Mouse (Mus musculus) hindbrain, embryonic 15.5 days (tissue): ENCODE measurements at regions not wholly inside any gene's neighbourhood (a gene's known extent, or its start where the extent isn't known, plus 50 kb on each side); places are given as distances from the start of the nearest gene placed in this dataset.

Experiments
- ATAC-seq: fragments of 200-750 bp; cut with Nextera tagmentation; 2 replicates; pipeline ENCODE4 v1.8.0; 2017; ENCODE audit warnings: low read depth, moderate number of reproducible peaks, moderate TSS enrichment; ENCODE audit not compliant: low FRiP score
- H3K27ac ChIP-seq: fragments of 300-500 bp; sonication (generic); replicated peaks from 2 replicates; pipeline ENCODE4 v1.5.1; 2015; ENCODE audit warnings: mild to moderate bottlenecking, inconsistent platforms
- H3K27me3 ChIP-seq: fragments of 300-500 bp; sonication (generic); 2 replicates; pipeline ENCODE4 v1.6.1; 2015; ENCODE audit warnings: control low read depth, inconsistent platforms
- H3K36me3 ChIP-seq: fragments of 300-500 bp; sonication (generic); 2 replicates; pipeline ENCODE4 v1.6.1; 2015; ENCODE audit warnings: control low read depth, inconsistent platforms
- H3K4me1 ChIP-seq: fragments of 300-500 bp; sonication (generic); replicated peaks from 2 replicates; pipeline ENCODE4 v1.6.1; 2015; ENCODE audit warnings: control low read depth, inconsistent platforms
- H3K4me2 ChIP-seq: fragments of 300-500 bp; sonication (generic); 2 replicates; pipeline ENCODE4 v1.6.1; 2015; ENCODE audit warnings: moderate library complexity, mild to moderate bottlenecking, inconsistent platforms
- H3K4me3 ChIP-seq: fragments of 300-500 bp; sonication (generic); 2 replicates; pipeline ENCODE4 v1.5.1; 2015; ENCODE audit warnings: mild to moderate bottlenecking, inconsistent platforms
- H3K9ac ChIP-seq: fragments of 300-500 bp; sonication (generic); 2 replicates; pipeline ENCODE4 v1.6.1; 2015; ENCODE audit warnings: inconsistent platforms
- H3K9me3 ChIP-seq: fragments of 300-500 bp; sonication (generic); 2 replicates; pipeline ENCODE4 v1.6.1; 2016; ENCODE audit warnings: control low read depth, inconsistent platforms
- WGBS: fragments of 180-500 bp; shearing (Covaris S2); methylation state at CpG from one replicate; pipeline ENCODE4 v1.1.7; 2015; 5-methylcytosine and 5-hydroxymethylcytosine counted together

- Histone ChIP-seq H3K9me3 (no peaks in the 10 kb centered on the region), H3K4me1 (0 out of 2 replicates have a peak, but pooled peaks cover 3% of the 10 kb centered on the region), H3K4me2 (no peak overlapping the region), H3K36me3 (no peaks in the 10 kb centered on the region), H3K27me3 (no peaks in the 10 kb centered on the region), H3K27ac (no peak overlapping the region), H3K9ac (no peak overlapping the region), H3K4me3 (no peak overlapping the region)
- ATAC-seq = no peak
- 61% methylated on average over 1 of the region's 1 CpGs for WGBS
These were observed 55.7 kb downstream of the Plk2 start for GRCm38 (mm10) chr13:110450526-110450925.

GRCm38 (mm10) chr13:110452009-110452525, 57.2 kb downstream of the Plk2 start:
- no peak overlapping the region for H3K4me2 ChIP-seq
- H3K9ac ChIP-seq = no peak overlapping the region
- H3K27ac ChIP-seq = no peak overlapping the region
- H3K27me3 ChIP-seq = no peaks in the 10 kb centered on the region
- no peaks in the 10 kb centered on the region for H3K9me3 ChIP-seq
- H3K4me1 ChIP-seq = 0 out of 2 replicates have a peak, but pooled peaks cover 3% of the 10 kb centered on the region
- WGBS = 63% methylated on average over 6 of the region's 6 CpGs
- no peak for ATAC-seq
- H3K36me3 ChIP-seq = no peaks in the 10 kb centered on the region
- H3K4me3 ChIP-seq = no peak overlapping the region

GRCm38 (mm10) chr13:110455085-110455484, 60.2 kb downstream of the Plk2 start:
- no peaks in the 10 kb centered on the region for H3K36me3 ChIP-seq
- 46% methylated on average over 4 of the region's 4 CpGs for WGBS
- no peak overlapping the region for H3K4me3 ChIP-seq
- no peaks in the 10 kb centered on the region for H3K27me3 ChIP-seq
- H3K9me3 ChIP-seq = no peaks in the 10 kb centered on the region
- no peak overlapping the region for H3K9ac ChIP-seq
- 0 out of 2 replicates have a peak, but pooled peaks cover 3% of the 10 kb centered on the region for H3K4me1 ChIP-seq
- ATAC-seq = no peak
- H3K4me2 ChIP-seq = no peak overlapping the region
- peak overlapping the region; percentile 10 for H3K27ac ChIP-seq

- Histone ChIP-seq H3K4me3 (no peak overlapping the region), H3K27me3 (no peaks in the 10 kb centered on the region), H3K4me2 (no peak overlapping the region), H3K4me1 (0 out of 2 replicates have a peak, but pooled peaks cover 3% of the 10 kb centered on the region), H3K9ac (no peak overlapping the region), H3K36me3 (no peaks in the 10 kb centered on the region), H3K27ac (peak overlapping the region; percentile 10; the same call in 1 of the 2 replicates), H3K9me3 (no peaks in the 10 kb centered on the region)
- no peak for ATAC-seq
- 79% methylated on average over 5 of the region's 5 CpGs for WGBS
These were observed 60.8 kb downstream of the Plk2 start for GRCm38 (mm10) chr13:110455569-110456196.

- Histone ChIP-seq H3K4me1 (0 out of 2 replicates have a peak, but pooled peaks cover 3% of the 10 kb centered on the region), H3K27me3 (no peaks in the 10 kb centered on the region), H3K27ac (no peak overlapping the region), H3K36me3 (no peaks in the 10 kb centered on the region), H3K9ac (no peak overlapping the region), H3K9me3 (no peaks in the 10 kb centered on the region), H3K4me3 (no peak overlapping the region), H3K4me2 (no peak overlapping the region)
- WGBS = 67% methylated on average over 4 of the region's 4 CpGs
- ATAC-seq = no peak
These were observed 63.9 kb downstream of the Plk2 start for GRCm38 (mm10) chr13:110458701-110459100.

- H3K4me2 ChIP-seq = no peak overlapping the region
- ATAC-seq = no peak
- H3K4me3 ChIP-seq = no peak overlapping the region
- H3K9me3 ChIP-seq = no peaks in the 10 kb centered on the region
- no peak overlapping the region for H3K27ac ChIP-seq
- no peaks in the 10 kb centered on the region for H3K27me3 ChIP-seq
- 54% methylated on average over 13 of the region's 13 CpGs for WGBS
- no peaks in the 10 kb centered on the region for H3K4me1 ChIP-seq
- H3K9ac ChIP-seq = no peak overlapping the region
- no peaks in the 10 kb centered on the region for H3K36me3 ChIP-seq
These were observed 66.7 kb downstream of the Plk2 start for GRCm38 (mm10) chr13:110461581-110461980.

- no peak for ATAC-seq
- no peaks in the 10 kb centered on the region for H3K36me3 ChIP-seq
- no peaks in the 10 kb centered on the region for H3K4me1 ChIP-seq
- H3K4me2 ChIP-seq = no peak overlapping the region
- no peak overlapping the region for H3K4me3 ChIP-seq
- no peaks in the 10 kb centered on the region for H3K9me3 ChIP-seq
- H3K9ac ChIP-seq = no peak overlapping the region
- WGBS = 74% methylated on average over 4 of the region's 4 CpGs
- no peak overlapping the region for H3K27ac ChIP-seq
- H3K27me3 ChIP-seq = no peaks in the 10 kb centered on the region
These were observed 76.7 kb downstream of the Plk2 start for GRCm38 (mm10) chr13:110471526-110471925.

- Histone ChIP-seq H3K9ac (no peak overlapping the region), H3K9me3 (no peaks in the 10 kb centered on the region), H3K27me3 (no peaks in the 10 kb centered on the region), H3K4me3 (no peak overlapping the region), H3K4me1 (no peaks in the 10 kb centered on the region), H3K27ac (no peak overlapping the region), H3K4me2 (no peak overlapping the region), H3K36me3 (no peaks in the 10 kb centered on the region)
- no peak for ATAC-seq
- 90% methylated on average over 5 of the region's 5 CpGs for WGBS
These were observed 82.9 kb downstream of the Plk2 start for GRCm38 (mm10) chr13:110477709-110478108.

- Histone ChIP-seq H3K4me1 (no peaks in the 10 kb centered on the region), H3K9me3 (no peaks in the 10 kb centered on the region), H3K27me3 (no peaks in the 10 kb centered on the region), H3K27ac (no peak overlapping the region), H3K4me3 (no peak overlapping the region), H3K9ac (no peak overlapping the region), H3K36me3 (no peaks in the 10 kb centered on the region), H3K4me2 (no peak overlapping the region)
- WGBS = 95% methylated on average over 5 of the region's 6 CpGs
- no peak for ATAC-seq
These were observed 89.6 kb downstream of the Plk2 start for GRCm38 (mm10) chr13:110484358-110484940.

- H3K9me3 ChIP-seq = no peaks in the 10 kb centered on the region
- H3K4me3 ChIP-seq = no peak overlapping the region
- no peak for ATAC-seq
- H3K27me3 ChIP-seq = no peaks in the 10 kb centered on the region
- no peak overlapping the region for H3K4me2 ChIP-seq
- H3K4me1 ChIP-seq = no peaks in the 10 kb centered on the region
- no peak overlapping the region for H3K9ac ChIP-seq
- 91% methylated on average over 1 of the region's 1 CpGs for WGBS
- H3K27ac ChIP-seq = no peak overlapping the region
- H3K36me3 ChIP-seq = no peaks in the 10 kb centered on the region
These were observed 90.7 kb downstream of the Plk2 start for GRCm38 (mm10) chr13:110485515-110485914.

- Histone ChIP-seq H3K4me2 (no peak overlapping the region), H3K4me1 (peaks cover 12% of the 10 kb centered on the region), H3K27me3 (no peaks in the 10 kb centered on the region), H3K9ac (no peak overlapping the region), H3K4me3 (no peak overlapping the region), H3K9me3 (no peaks in the 10 kb centered on the region), H3K27ac (no peak overlapping the region), H3K36me3 (no peaks in the 10 kb centered on the region)
- WGBS = 77% methylated on average over 2 of the region's 2 CpGs
- ATAC-seq = no peak
These were observed 95.3 kb downstream of the Plk2 start for GRCm38 (mm10) chr13:110490166-110490565.

- peak; percentile 92 for ATAC-seq
- Histone ChIP-seq H3K9ac (no peak overlapping the region), H3K4me1 (peaks cover 12% of the 10 kb centered on the region), H3K4me3 (no peak overlapping the region), H3K9me3 (no peaks in the 10 kb centered on the region), H3K27ac (peak overlapping the region; percentile 56), H3K4me2 (peak overlapping the region; percentile 31), H3K36me3 (no peaks in the 10 kb centered on the region), H3K27me3 (no peaks in the 10 kb centered on the region)
- 20% methylated on average over 9 of the region's 9 CpGs for WGBS
These were observed 97.6 kb downstream of the Plk2 start for GRCm38 (mm10) chr13:110492296-110493001.
